Mouse (Mus musculus): ENCODE results near the gene Olfr553. TPM values are rescaled to one million over a fixed set of nuclear protein-coding genes. Genes with fewer than 3 reads are reported as not detected.

Olfr553 gene
- polyA plus RNA-seq (2012; rRNA removed), result not detected in 2 replicates

GRCm38 (mm10) chr7:102618118-102618517, at the start of gene Olfr553:
Gene Olfr553, minus strand, starts transcription at chr7:102618218.

GRCm38 (mm10) chr7:102664599-102664998, 46.6 kb upstream of the Olfr553 start, which contains the start of gene Olfr556:
Gene Olfr556, plus strand, starts transcription at chr7:102664899.

GRCm38 (mm10) chr7:102658523-102658922, 40.5 kb upstream of the Olfr553 start, which contains the start of gene Olfr555:
Gene Olfr555, plus strand, starts transcription at chr7:102658823.

GRCm38 (mm10) chr7:102638132-102638531, 20.1 kb upstream of the Olfr553 start, which contains the start of gene Olfr554:
Gene Olfr554, plus strand, starts transcription at chr7:102638432.

GRCm38 (mm10) chr7:102597378-102598031, 20.5 kb downstream of the Olfr553 start, which contains the start of gene Olfr552:
Gene Olfr552, plus strand, starts transcription at chr7:102597770.

GRCm38 (mm10) chr7:102591786-102592185, 26.2 kb downstream of the Olfr553 start, which contains the start of gene Olfr551:
Gene Olfr551, minus strand, starts transcription at chr7:102591886.

GRCm38 (mm10) chr7:102571142-102571541, 46.9 kb downstream of the Olfr553 start, which contains the start of gene Olfr550:
Gene Olfr550, plus strand, starts transcription at chr7:102571442.

GRCm38 (mm10) chr7:102564999-102565997, 52.7 kb downstream of the Olfr553 start, which contains the start of gene Trim21:
Gene Trim21, minus strand, starts transcription at chr7:102565486.

Other genes starting within 250 kb of the Olfr553 start
- gene Rrm1, start 176.5 kb downstream of the Olfr553 start, polyA plus RNA-seq (2012; rRNA removed), result 159 and 361 TPM in 2 replicates
- not detected in 2 replicates for gene Olfr543, start 136.5 kb downstream of the Olfr553 start, polyA plus RNA-seq (2012; rRNA removed)
- gene Olfr544, start 129.9 kb downstream of the Olfr553 start, polyA plus RNA-seq (2012; rRNA removed), result not detected in 2 replicates
- not detected in 2 replicates for gene Olfr545, start 118.6 kb downstream of the Olfr553 start, polyA plus RNA-seq (2012; rRNA removed)
- not detected in 2 replicates for gene Olfr547, start 83.5 kb downstream of the Olfr553 start, polyA plus RNA-seq (2012; rRNA removed)
- 0.01 TPM in 1 of 2 replicates, not detected in the other for gene Olfr548-ps1, start 77.3 kb downstream of the Olfr553 start, polyA plus RNA-seq (2012; rRNA removed)
- not detected in 2 replicates for gene Olfr549, start 68.3 kb downstream of the Olfr553 start, polyA plus RNA-seq (2012; rRNA removed)
- 4.2 and 5.1 TPM in 2 replicates for gene Trim21, start 52.7 kb downstream of the Olfr553 start, polyA plus RNA-seq (2012; rRNA removed)
- not detected in 2 replicates for gene Olfr550, start 46.8 kb downstream of the Olfr553 start, polyA plus RNA-seq (2012; rRNA removed)
- gene Olfr551, start 26.3 kb downstream of the Olfr553 start, polyA plus RNA-seq (2012; rRNA removed), result not detected in 2 replicates
- gene Olfr552, start 20.4 kb downstream of the Olfr553 start, polyA plus RNA-seq (2012; rRNA removed), result not detected in 2 replicates
- gene Olfr554, start 20.2 kb upstream of the Olfr553 start, polyA plus RNA-seq (2012; rRNA removed), result not detected in 2 replicates
- gene Olfr555, start 40.6 kb upstream of the Olfr553 start, polyA plus RNA-seq (2012; rRNA removed), result not detected in 2 replicates
- gene Olfr556, start 46.7 kb upstream of the Olfr553 start, polyA plus RNA-seq (2012; rRNA removed), result not detected in 2 replicates
- 20.2 and 24.8 TPM in 2 replicates for gene Trim68, start 69.1 kb upstream of the Olfr553 start, polyA plus RNA-seq (2012; rRNA removed)
- gene Olfr557, start 77.7 kb upstream of the Olfr553 start, polyA plus RNA-seq (2012; rRNA removed), result 0.06 TPM in 1 of 2 replicates, not detected in the other
- gene Olfr558, start 84.0 kb upstream of the Olfr553 start, polyA plus RNA-seq (2012; rRNA removed), result 0.04 and 0.21 TPM in 2 replicates
- not detected in 2 replicates for gene Olfr33, start 100.9 kb upstream of the Olfr553 start, polyA plus RNA-seq (2012; rRNA removed)
- gene Olfr559, start 109.3 kb upstream of the Olfr553 start, polyA plus RNA-seq (2012; rRNA removed), result not detected in 2 replicates
- gene Olfr560, start 141.1 kb upstream of the Olfr553 start, polyA plus RNA-seq (2012; rRNA removed), result not detected in 2 replicates
- gene Olfr78, start 141.3 kb upstream of the Olfr553 start, polyA plus RNA-seq (2012; rRNA removed), result 0.06 and 0.15 TPM in 2 replicates
- gene Olfr561, start 153.0 kb upstream of the Olfr553 start, polyA plus RNA-seq (2012; rRNA removed), result 0.05 TPM in 1 of 2 replicates, not detected in the other
- not detected in 2 replicates for gene Olfr564, start 185.3 kb upstream of the Olfr553 start, polyA plus RNA-seq (2012; rRNA removed)
- gene Olfr566, start 240.5 kb upstream of the Olfr553 start, polyA plus RNA-seq (2012; rRNA removed), result not detected in 2 replicates